Mouse (Mus musculus): ENCODE measurements around the gene Nrn1l.

GRCm38 (mm10) chr8:105900941-105901616 lies 7.7 kb downstream of the Nrn1l start:
- no peak for TF ChIP-seq CTCF (IDR thresholded peaks at IDR 0.05; ENCODE audit: low read depth)
- TF ChIP-seq EP300 (IDR thresholded peaks at IDR 0.05; ENCODE audit: low read depth): peak; percentile 41

Data from liver, embryonic 14.5 days (tissue).